Mouse (Mus musculus): ENCODE data around the gene Dhps.
"Not testable (repeated sequence)": the region's sequence is repeated elsewhere in the genome, so short reads cannot be mapped to it uniquely, and the experiment has no call there.

Dhps gene

DNA sequence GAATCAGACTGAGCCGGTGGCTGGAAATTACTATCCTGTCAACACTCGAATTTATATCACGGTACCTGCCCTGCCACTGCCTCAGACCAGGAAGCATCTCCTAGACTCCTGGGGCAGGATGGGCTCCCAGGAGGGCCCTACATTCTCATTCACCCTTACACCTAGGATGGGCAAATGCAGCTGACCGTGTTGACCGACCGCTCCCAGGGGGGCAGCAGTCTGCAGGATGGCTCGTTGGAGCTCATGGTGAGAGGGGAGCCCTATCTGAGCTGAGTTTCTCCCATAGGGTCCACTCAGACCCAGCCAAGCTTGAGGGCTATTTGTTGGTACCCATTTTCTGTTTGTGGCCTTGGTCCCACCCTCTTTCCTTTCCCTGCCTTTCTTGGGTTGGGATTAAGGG lies 24.0 kb downstream of the Dhps start:
- DNase-seq (ENCODE audit: low spot score): no peak

DNA sequence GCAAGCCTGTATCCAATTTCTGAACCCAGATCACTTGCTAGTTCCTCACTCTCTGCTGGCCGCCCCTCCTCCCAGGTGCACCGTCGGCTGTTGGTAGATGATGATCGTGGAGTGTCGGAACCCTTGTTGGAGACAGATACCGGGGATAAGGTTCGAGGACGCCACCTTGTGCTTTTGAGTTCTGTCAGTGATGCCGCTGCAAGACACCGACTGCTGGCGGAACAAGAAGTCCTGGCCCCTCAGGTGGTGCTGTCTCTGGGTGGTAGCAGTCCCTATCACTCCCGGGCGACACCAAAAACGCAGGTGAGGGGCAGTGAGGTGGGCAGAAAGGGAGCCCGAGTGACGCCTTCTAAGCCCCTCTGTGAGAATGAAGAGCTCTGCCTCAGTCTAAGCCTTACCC lies 24.6 kb downstream of the Dhps start:
- DNase-seq (ENCODE audit: low spot score): no peak

DNA sequence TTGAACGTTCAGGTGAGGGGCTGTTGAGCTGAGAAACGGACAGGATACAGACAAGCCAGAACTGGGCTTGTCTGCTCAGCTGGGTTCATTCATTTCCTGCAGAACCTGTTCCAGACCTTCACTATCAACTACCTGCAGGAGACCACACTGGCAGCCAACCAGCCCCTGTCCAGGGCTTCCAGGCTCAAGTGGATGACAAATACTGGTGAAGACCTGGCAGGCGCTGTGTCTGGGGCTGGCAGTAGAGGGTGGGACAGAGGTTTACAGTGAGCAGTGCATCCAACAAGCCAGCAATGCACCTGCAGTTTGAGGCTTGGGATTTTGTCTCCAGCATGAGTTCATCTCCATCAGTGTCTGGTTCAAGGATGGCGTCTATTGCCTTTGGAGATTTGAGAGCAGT lies 25.3 kb downstream of the Dhps start:
- no peak for DNase-seq (ENCODE audit: low spot score)

DNA sequence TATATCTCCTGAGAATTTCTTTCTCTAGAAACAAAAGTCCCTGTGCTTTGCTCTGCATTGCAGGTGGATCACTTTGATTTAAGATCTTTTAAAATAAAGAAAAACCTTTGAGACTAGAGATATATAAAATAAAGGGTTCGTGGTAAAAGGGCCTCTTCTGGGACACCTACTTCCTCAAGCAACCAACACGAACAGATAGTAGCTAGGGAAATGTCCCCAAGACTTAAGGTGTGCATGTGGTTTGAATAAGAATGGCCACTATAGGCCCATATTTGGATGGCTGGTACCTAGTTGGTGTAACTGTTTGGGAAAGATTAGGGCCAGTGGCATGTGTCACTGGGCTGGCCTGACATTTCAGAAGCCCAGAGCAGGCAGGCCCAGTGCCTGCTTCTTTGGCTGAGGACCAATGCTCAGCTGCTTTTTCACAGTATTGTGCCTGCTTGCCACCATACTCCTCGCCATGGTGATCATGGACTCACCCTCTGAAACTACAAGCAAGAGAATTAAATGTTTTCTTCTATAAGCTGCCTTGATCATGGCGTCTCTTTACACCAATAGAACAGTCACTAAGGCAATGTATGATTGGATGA lies 28.6 kb downstream of the Dhps start:
- no peak for DNase-seq (ENCODE audit: low spot score)

DNA sequence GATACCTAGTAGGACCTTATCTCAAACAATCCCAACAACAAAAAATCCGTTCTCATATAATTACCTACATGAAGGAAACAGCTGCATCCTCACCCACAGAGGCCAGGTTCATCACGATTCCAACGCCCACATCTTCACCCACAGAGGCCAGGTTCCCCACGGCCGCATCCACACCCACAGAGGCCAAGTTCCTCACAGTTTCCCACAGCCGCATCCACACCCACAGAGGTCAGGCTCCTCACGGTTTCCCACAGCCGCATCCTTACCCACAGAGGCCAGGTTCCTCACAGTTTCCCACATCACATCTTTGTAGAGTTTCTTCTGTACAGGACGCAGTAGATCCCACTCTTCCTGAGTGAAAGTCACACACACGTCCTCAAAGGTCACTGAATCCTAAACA lies 41.7 kb downstream of the Dhps start:
- no peak for DNase-seq (ENCODE audit: low spot score)

DNA sequence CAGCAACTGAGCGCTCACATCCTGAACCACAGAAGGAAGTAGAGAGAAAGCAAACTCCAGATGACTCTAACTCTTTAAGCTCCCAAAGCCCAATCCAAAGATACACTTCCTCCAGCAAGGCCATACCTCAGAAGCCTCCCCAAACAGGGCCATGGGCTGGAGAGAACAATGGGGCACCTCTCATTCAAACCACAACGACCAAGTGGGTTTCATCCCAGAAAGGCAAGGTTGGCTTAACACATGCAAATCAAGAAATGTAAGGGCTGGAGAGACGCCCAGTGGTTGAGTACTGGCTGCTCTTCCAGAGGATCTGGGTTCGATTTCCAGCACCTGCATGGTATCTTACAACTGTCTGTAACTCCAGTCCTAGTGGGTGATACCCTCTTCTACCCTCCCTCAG lies 43.9 kb downstream of the Dhps start:
- no peak for DNase-seq (ENCODE audit: low spot score)

DNA sequence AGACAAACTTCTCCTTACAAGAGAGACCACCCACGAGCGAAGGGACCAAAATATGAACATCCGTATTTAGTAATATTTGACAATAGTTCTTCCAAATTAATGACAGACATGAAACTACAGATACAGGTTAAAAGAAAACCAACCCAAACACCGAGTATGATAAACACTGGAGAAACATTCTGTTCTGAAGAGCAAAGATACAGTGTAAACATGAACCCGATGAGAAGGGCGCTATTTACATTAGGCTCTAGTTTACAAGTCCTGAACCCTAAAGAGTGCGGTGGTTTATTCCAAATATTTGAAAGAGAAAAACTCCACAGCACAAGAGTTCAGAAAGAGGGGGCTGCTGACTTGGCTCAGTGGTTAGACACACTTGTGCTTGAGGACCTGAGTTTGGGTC lies 45.4 kb downstream of the Dhps start:
- DNase-seq (ENCODE audit: low spot score): no peak

DNA sequence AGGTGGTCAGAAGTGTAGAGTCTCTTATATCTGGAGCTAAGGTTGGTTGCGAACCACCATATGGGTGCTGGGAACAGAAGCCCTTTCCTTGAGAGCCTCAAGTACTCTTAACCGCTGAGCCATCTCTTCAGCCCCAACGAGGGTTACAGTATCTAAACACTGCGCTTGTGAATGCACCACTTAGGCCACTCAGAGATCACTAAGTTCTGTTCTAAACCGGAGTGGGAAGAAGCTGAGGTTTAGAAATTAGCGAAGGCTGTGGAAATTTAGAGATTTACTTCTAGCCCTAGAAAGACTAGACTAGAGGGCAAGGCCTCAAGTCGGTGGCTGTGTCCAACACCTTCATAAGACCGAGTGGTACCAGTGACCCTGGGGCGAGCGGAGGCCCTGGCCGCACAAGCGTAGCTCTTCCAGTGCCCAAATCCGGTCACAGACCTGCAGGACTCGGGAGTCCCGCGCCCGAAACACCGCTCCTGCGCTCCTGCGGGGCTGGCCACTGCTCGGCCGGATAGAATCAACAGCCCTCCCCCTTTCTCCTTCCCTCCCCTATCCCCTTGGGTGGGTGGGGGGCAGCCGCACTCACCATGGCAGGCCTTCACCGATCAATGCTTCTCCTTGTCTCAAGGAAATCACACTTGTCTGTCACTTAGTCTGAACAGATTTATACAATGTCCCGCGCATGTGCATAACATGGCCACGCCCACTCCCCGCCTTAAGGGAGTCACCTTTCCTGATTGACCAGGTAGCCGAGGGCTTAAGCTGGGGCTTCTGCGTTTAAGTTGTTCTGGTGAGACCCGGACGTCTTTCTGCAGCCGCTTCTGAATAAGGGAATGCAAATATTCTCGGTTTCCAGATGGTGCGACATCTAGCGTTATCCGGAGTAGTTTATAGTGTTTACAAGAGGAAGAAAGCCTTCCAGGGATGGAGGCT lies 47.8 kb downstream of the Dhps start:
- peak; percentile 80 for DNase-seq (ENCODE audit: low spot score)

DNA sequence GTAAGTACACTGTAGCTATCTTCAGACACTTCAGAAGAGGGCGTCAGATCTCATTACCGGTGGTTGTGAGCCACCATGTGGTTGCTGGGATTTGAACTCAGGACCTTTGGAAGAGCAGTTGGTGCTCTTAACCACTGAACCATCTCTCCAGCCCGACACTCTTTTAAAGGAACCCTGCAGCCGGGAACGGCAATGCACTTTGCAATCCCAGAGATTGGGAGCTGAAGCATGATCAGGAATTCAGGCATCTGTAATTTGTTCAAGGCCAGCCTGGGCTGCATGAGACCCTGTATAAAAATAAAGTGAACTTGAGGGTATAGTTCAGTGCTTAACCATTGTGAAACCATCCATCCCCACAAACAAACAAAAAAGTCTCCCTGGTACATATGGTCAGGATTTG lies 48.7 kb downstream of the Dhps start:
- DNase-seq (ENCODE audit: low spot score): not testable (repeated sequence)

DNA sequence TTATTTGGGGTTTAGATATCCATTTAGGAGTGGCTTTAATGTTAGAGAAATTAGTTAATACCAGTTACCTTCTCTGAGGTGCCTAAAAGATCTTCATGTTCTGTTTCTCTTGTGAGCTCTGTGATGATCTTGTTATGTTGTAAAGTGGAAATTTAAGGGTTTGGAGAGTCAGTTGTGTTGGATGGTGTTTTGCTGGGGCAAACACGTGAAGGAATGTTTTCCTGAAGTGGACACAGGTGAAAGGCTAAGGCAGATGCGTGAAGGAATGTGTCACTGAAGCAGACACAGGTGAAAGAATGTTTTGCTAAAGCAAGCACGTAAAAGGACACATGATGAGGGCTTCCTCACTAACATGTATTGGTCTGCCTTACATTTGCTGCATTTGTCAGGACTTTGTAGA lies 51.4 kb downstream of the Dhps start, which contains the start of gene Zfp791:
Zfp791 (minus strand) TSS at position 101 of the 400 bp plus-strand sequence.
- no peak for DNase-seq (ENCODE audit: low spot score)

DNA sequence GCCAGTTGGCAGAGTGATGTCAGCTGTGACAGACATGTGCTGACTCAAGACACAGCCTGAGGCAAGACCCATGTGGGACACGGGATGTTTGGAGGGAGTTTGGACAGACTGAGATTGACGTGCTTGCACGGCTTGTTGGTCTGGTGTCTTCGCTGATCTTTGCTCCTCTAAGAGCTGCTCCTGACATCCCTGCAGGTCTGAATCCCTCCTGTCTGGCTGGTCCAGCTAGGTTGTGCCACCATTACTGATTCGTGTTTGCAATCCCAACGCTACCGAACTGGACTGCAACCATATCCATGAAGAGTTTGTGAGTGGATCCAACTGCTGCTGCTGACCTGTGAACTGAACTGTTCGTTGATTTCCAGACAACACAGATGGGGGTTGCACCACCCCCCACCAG lies 52.1 kb downstream of the Dhps start:
- DNase-seq (ENCODE audit: low spot score): no peak
